Mouse (Mus musculus): ENCODE data around the gene Axdnd1.
"Not testable (repeated sequence)": the region's sequence is repeated elsewhere in the genome, so short reads cannot be mapped to it uniquely, and the experiment has no call there.

Axdnd1 gene

DNA sequence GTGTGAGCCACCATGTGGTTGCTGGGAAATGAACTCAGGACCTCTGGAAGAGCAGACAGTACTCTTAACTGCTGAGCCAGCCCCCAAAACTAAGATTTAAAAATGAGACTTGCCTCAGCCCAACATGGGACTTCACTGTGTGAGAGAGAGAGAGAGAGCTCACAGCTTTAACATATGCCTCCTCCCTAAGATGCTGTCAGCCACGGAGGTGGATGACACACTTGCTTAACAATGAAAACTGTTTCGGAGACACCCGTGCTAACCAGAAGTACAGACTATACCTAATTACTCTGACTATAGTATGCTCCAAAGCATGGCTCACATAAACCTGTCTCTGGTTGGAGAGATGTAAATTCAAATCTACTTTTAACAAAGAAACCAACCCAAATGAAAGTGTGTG, 12.5 kb upstream of the Axdnd1 start:
- DNase-seq = no peak

- no peak for DNase-seq
Observed at GRCm38 (mm10) chr1:156432498-156432897, 11.5 kb upstream of the Axdnd1 start.

- no peak for DNase-seq
Observed at GRCm38 (mm10) chr1:156428434-156428833, 7.5 kb upstream of the Axdnd1 start.

DNA sequence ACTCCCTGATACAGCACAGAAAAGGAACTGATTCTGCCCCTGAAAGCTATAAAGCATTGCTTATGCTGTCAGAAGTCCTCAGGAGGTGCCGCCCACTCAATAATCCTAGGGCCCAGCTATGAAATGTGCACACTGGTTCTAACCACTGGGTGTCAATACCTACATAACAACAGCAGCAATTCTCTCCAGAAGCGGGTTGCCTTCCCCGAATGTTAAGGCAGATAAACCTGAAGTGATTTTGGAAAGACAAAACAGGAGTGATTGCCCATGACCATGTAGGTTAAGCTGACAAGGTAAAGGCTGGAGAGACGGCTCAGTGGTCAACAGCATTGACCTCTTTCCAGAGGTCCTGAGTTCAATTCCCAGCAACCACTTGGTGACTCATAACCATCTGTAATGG, 4.8 kb upstream of the Axdnd1 start:
- no peak for DNase-seq

GRCm38 (mm10) chr1:156424054-156424453, 3.1 kb upstream of the Axdnd1 start:
- no peak for DNase-seq

- no peak for DNase-seq
Observed at GRCm38 (mm10) chr1:156423493-156423892, 2.5 kb upstream of the Axdnd1 start.

DNA sequence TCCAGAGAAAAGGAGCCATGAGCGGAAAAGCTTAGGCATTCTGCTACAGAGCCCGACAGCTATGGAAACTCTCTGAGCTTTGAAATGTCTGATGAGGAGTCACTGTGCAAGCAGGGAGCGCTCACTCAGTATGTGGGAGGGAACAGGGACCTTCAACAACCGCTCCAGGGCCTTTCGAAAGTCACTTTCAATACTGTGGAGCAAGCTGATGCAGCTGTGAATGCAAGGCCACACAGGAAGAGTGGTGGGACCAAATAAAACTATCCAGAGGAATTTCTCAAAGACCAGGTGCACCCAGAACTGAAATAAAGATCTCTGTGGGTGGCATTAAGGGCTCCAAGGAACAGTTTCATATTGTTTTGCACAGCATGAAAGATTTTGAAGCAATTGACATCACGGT, 1.9 kb upstream of the Axdnd1 start:
- no peak for DNase-seq

GRCm38 (mm10) chr1:156418170-156418569, 2.8 kb downstream of the Axdnd1 start:
- peak; percentile 30 for DNase-seq

GRCm38 (mm10) chr1:156408521-156408920, 12.4 kb downstream of the Axdnd1 start:
- no peak for DNase-seq

GRCm38 (mm10) chr1:156408004-156408403, 13.0 kb downstream of the Axdnd1 start:
- DNase-seq = no peak

DNA sequence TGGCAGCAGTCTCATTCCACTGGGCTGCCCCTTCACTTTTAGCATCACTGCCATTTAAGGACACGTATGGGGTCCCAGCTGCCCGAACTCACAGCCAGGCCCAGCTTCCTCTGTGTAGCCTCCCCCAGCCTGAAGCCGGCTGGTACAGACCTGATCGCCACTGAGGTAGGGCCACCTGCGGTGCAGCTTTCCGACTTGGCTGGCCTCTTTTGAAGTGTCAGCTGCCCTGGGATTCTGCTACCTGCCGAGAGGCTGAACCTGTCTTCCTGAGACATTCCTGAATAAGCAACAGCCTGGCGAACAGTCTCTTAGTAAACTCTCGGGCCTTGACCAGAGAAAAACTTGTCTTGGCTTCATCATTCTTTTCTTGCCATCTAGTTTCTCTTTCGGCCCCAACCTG, 17.7 kb downstream of the Axdnd1 start:
- DNase-seq = no peak

DNA sequence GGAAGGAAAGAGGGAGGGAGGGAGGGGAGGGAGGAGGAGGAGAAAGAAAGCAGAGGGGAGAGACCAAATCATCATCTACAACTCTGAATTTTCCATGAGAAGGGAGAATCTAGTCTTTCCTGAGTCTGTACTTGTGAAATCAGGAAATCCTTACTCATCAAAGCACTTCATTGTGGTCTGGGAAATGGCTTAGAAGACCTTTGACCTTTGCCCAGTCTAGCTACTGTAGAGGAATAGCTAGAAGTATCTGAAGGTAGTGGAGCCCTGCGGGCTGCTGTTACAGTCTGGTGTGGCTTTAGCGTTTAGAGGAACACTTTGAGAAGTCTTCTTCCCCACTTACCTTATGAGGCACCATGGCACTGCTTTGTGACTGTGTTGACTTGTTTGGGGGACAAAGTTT, 18.5 kb downstream of the Axdnd1 start:
- peak; percentile 17 for DNase-seq

GRCm38 (mm10) chr1:156400159-156400558, 20.8 kb downstream of the Axdnd1 start:
- not testable (repeated sequence) for DNase-seq

DNA sequence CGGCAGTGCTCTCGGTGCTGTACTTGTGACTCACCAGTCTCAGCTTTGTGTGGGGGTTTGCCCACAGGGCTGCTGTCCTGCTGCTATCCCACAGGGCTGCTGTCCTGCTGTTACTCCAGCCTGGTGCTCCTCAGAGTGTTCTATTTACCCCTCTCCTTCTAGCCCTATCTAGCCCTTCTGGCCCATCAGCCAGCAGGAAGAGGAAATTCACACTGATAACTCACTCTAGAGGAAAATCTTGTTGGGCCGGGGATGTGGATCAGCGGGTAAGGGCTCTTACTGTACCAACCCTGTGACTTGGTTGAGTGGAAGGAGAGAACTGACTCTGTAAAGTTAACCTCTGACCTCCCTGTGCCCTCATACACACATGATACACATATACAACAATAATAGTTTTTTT, 27.8 kb downstream of the Axdnd1 start:
- no peak for DNase-seq

DNA sequence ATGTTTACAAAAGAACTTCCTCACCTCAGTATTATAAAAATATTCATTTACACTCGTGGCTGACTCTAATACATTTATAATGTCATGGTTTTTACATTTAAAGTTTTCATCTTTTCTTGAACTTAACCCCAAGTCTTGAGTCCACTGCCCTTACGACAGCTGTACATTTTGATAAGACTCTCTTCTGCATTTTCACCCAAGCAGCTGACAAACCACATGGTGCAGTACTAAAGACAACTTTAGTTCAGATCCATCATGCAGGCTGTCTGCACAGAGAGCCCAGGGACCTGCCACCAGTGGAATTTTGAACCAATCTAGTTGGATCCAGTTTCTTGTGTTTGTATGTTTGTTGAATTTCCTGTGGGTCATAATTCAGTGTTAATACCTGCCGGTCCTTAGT, 34.1 kb downstream of the Axdnd1 start:
- DNase-seq = no peak

DNA sequence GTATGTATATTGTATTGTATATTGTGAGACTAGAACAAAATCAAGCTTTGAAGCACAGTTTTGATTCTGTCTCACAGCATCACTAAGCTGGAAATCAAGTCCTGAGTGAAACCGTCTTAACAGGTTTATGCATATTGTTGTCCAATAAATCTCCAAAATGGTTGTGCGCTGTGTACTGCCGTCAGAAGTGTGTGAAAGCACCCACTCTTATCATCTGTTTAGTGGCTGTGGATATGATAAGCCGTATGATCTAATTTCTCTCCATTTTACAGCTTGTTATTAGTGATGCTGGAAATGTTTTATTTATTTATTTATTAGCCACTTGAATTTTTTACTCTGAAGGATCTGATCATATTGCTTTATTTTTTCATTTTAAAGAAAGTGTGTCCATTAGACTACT, 34.7 kb downstream of the Axdnd1 start:
- no peak for DNase-seq

DNA sequence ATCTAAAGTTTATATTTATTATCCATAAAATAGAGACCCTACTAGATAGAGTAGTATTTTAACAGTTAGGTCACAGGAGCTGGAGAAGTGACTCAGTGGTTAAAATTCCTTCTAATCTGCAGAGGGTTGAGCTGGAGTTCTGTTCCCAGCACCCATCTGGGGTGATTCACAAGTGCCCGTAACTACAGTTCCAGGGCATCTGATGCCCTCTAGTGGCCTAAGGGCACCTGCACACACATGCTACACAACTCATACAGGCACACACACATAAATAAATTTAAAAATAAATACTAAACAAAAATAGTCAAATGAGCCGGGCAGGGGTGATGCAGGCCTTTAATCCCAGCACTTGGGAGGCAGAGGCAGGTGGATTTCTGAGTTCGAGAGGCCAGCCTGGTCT, 39.7 kb downstream of the Axdnd1 start:
- DNase-seq = no peak

GRCm38 (mm10) chr1:156365740-156366139, 55.2 kb downstream of the Axdnd1 start, which contains the start of gene Gm2000:
Gene Gm2000 (plus strand): TSS chr1:156366040.
- DNase-seq = no peak

DNA sequence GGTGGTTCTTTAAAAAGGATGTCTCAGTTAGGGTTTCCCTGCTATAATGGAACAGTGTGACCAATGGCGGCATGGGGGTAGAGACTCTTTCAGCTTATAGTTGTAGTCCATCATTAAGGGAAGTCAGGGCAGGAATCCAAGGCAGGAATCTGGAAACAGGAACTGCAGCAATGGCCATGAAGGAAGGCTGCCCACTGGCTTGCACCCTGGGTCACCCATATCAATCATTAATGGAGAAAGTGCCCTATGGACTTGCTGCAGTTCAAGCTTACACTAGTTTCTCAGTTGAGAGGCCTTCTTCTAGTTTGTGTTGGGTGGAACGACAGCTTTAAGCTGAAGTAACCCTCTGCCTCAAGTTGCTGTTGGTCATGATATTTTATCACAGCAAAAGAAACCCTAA, 68.5 kb downstream of the Axdnd1 start:
- DNase-seq = no peak

DNA sequence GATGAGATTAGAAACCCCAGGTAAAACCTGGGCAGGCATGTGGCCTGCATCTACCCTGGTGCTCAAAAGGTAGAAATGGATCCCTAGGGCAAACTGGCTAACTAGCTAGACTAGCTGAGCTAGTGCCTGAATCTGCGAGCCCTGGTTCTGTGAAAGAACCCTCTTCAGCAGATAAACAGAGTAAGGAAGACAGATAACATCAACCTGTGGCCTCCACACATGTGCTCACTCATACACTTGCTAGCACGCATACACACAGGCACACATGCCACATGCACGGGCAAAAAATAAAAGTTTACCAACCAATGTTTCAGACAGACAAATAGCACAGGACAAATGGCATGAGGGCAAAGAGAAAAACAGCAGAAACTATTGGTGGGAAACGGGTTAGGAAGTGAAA, 70.5 kb downstream of the Axdnd1 start:
- DNase-seq = no peak

DNA sequence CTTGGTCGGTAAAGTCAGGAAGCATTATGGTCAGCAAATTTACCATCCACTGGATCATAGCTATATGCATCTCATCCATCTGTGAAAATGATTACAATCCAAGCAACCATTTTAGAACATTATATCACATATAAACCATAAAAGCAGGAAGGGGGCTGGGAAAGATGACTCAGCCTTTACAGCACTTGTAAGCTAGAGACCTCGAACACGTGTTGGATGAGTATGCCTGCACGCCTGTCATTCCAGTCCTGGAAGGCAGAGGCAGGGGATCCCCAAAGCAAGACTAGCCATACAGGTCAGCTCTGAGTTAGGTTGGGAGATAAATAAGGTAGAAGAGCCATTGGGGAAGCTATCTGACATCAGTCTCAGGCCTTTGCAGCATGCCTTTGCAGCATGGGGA, 71.9 kb downstream of the Axdnd1 start:
- DNase-seq = no peak

- DNase-seq = no peak
Observed at GRCm38 (mm10) chr1:156345633-156346032, 75.3 kb downstream of the Axdnd1 start.

- no peak for DNase-seq
Observed at GRCm38 (mm10) chr1:156344433-156344832, 76.5 kb downstream of the Axdnd1 start.

GRCm38 (mm10) chr1:156340847-156341246, 80.1 kb downstream of the Axdnd1 start:
- no peak for DNase-seq

DNA sequence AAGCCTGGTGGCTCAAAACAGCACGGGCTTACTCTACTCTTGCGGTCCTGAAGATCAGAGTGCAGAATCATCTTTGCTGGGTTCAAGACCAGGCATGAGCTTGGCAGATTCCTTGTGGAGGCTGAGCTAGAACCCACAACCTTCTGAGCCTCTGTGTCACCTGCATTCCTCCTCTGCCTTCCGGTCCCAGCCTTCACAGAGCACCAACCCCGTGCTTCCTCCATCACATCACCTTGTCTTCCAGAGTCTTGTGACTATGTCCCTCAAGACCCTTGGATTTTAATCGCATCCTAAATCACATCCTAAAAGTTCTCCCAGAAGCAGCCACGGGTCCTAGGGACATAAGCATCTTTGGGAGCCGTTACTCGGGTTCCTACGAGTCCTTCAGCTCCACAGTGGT, 97.8 kb downstream of the Axdnd1 start:
- no peak for DNase-seq

GRCm38 (mm10) chr1:156310630-156311029, 110.3 kb downstream of the Axdnd1 start, which contains the start of gene Nphs2:
Gene Nphs2 (plus strand): TSS chr1:156310727.
- peak; percentile 34 for DNase-seq
